Mouse (Mus musculus) heart, postnatal 10 days (tissue): ENCODE measurements at regions not wholly inside any gene's neighbourhood (a gene's known extent, or its start where the extent isn't known, plus 50 kb on each side); places are given as distances from the start of the nearest gene placed in this dataset.
"Not testable (repeated sequence)": the region's sequence is repeated elsewhere in the genome, so short reads cannot be mapped to it uniquely, and the experiment has no call there.

Experiments used
- DNase-seq, 2 experiments: peaks; one replicate each; pipeline ENCODE4 v3.0.0; 2021
- intact Hi-C: fragments of 180-260 bp; cut with DNase I; formaldehyde crosslinking; loops from one replicate; pipeline ENCODE4 v1.15.1; 2025

- intact Hi-C loops, result no loop called here
Observed at GRCm38 (mm10) chr1:8097046-8097445, 3289.4 kb downstream of the Gm37988 start.

DNA sequence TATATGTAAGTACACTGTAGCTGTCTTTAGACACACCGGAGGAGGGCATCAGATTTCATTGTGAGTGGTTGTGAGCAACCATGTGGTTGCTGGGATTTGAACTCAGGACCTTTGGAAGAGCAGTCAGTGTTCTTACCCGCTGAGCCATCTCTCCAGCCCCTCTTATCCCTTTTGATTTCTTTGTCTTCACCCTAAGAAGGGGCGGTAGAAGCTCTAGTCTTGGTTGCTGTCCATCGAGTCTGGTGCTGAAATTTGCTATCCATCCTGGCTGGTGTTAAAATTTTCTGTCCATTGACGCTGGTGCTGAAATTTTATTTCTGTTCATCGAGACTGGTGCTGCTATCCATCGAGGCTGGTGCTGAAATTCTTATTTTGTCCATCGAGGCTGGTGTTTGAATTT, 3290.9 kb upstream of the A830018L16Rik start:
- DNase-seq, result peak; percentile 34 to 49
- intact Hi-C loops, result not testable (repeated sequence)

More at GRCm38 (mm10) chr1:8097046-8097445, 3289.4 kb downstream of the Gm37988 start:
- DNase-seq, result no peak

- intact Hi-C loops, DNase-seq: not testable (repeated sequence)
Observed at GRCm38 (mm10) chr1:8134434-8135433, 3279.2 kb upstream of the A830018L16Rik start.

GRCm38 (mm10) chr1:8142583-8142982, 3271.3 kb upstream of the A830018L16Rik start:
- intact Hi-C loops, result no loop called here
- DNase-seq, result no peak

DNA sequence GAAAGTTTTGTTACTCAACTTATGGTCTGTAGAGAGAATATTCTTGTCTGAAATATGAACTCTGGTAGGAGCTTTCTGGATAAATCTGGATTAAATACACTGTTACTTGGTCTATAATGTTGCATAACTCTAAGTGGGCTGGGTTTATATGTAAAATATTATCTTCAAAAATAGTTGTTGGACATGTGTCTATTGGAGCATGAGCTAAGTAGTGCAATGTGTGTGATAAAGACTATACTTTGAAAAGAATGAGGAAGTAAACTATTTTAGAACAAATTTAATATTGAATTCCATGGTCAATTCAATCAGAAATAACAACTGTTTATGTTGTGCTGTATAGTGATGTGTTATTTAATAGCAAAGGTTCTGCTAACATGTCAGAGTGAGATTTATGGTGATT, 3240.7 kb upstream of the A830018L16Rik start:
- intact Hi-C loops, result no loop called here
- DNase-seq, result no peak
